Mouse (Mus musculus) right cerebral cortex, adult 18-20 months (tissue): ENCODE measurements around the gene Fam198b.
A peak's percentile ranks its signal among the peaks of the same experiment; 100 is the strongest.

Experiments used
- DNase-seq: peaks from one replicate; pipeline ENCODE4 v3.0.0; 2022; ENCODE audit warnings: mixed read lengths

Gene Fam198b

GRCm38 (mm10) chr3:79990480-79990879 lies 106.1 kb downstream of the Fam198b start:
- no peak for DNase-seq

GRCm38 (mm10) chr3:79994029-79994539 lies 109.8 kb downstream of the Fam198b start:
- DNase-seq, result no peak

GRCm38 (mm10) chr3:79995726-79996125 lies 111.4 kb downstream of the Fam198b start:
- peak; percentile 18 for DNase-seq
